Mouse (Mus musculus) urinary bladder, postnatal 4 days (tissue): ENCODE results near the gene Rfk.

Source experiments
- DNase-seq, 2 experiments: peaks; one replicate each; pipeline ENCODE4 v3.0.0; 2021 to 2022; ENCODE audit warnings: low spot score in 2 of 2

Rfk gene

DNA sequence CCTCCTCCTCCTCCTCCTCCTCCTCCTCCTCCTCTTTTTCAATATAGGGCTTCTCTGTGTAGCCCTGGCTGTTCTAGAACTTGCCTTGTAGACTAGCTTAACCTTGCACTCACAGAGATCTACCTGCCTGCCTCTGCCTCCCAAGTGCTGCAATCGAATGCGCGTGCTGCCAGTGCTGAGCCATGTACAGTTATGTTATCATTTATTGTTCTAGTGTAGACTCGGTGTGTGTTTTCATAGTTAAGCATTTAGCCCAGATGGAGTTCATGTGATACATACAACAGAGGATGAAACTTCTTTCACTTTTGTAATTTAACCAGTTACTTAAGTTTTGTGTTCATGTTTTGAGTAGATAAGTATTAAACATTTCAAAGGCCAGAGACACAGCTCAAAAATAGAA, 8.8 kb upstream of the Rfk start:
- DNase-seq = no peak

DNA sequence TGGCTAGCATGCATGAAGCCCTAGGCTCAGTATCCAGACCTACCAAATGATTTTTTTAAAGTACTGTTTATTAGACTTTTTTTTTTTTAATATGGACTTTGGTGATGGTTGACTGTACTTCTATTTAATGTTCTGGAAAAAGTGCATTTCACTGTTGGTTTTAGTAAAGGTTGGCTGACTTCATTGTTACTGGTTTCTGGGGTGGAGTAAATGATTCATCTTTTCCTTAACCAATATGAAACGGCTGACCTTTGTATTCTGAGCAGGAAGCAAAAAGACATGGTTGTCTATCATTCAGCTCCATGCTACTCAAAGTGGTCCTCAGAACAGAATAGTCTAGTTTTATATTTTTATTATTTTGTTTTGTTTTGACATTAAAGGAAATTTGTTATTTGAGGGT, 8.4 kb upstream of the Rfk start:
- no peak for DNase-seq

DNA sequence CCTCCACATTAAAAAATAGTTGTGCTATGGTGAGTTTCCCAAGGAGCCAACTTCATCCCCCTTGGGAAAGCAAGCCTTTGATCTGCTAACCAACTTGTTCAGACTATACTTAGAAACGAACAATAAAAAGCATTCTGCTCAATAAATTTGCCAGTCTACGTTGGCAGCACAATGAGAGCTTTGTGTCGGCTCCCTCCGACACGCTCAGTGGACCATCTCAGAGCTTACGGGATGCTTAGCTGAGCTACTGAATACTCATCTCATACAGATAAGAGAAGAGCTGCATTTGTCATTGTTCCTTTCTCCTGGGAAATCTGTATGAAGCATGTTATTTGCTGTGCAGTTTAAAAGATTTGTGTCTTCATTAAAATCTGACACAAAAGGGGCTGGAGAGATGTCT, 7.4 kb upstream of the Rfk start:
- DNase-seq = no peak

DNA sequence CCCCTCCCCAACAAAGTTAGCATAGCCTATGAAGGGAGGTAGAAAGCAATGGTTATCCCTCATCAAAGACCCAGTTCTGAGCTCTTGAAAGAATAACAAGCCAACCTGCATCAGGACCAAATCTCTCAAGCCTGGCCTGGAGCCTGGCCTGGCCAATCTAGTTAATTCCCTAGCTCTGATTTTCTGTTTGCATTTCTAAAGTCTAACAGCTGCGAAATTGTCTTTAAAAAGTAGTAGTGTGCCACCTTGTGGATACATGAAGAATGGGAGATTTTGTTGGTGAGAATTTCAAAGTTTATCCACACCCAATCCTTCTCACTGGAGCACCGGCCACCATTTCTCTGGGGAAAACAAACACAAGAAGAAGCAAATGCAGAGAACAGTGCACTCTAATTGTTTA, 5.4 kb upstream of the Rfk start:
- no peak for DNase-seq

DNA sequence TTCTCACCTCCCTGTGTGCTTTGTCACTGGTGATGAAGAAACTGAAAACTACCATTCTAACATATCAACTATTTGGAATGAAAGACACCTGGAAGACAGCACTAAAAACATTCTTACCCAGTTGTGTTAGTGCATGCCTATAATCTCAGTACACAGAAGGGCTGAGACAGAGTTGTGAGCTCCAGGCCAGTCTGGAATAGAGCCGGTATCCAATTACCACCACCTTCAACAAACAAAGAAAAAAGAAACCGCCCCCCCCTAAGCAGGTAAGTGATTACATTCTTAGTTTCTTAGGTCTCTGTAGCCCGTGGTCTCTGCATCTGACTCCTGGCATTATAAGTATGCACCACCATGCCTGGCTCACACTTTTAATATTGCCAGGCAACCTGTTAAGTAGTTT, 977 bp upstream of the Rfk start:
- no peak for DNase-seq

DNA sequence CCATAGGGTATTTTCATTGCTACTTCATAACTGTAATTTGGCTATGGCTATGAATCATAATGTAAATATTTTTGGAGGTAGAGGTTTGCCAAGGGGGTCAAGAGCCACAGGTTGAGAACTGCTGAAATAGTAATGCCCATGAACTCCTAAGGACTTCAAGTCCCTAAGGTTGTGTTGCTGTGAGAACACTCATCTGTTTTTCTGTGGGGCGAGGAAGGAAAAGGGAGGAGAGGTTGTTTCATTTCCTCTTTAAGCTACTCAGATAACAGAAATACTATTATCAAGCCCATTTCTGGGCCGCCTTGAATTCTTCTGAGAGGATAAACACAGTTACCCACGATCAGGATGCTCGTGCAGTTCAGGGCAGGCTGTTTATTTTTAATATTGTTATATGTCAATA, 3.0 kb downstream of the Rfk start:
- DNase-seq = no peak

DNA sequence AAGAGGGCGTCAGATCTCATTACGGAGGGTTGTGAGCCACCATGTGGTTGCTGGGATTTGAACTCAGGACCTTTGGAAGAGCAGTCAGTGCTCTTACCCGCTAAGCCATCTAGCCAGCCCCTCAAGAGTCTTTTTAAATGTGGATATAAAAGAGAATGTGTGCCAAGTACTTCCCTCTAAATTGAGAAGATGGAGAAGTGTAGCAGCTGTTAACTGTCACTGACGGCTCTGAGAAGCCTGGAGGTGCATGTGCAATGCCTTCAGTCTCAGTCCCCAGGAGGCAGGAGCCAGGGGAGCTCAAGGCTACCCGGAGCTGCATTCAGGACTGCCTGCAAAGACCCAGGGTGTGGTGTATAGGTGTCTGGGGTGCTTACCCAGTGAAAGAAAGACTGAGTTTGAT, 4.1 kb downstream of the Rfk start:
- DNase-seq = no peak

DNA sequence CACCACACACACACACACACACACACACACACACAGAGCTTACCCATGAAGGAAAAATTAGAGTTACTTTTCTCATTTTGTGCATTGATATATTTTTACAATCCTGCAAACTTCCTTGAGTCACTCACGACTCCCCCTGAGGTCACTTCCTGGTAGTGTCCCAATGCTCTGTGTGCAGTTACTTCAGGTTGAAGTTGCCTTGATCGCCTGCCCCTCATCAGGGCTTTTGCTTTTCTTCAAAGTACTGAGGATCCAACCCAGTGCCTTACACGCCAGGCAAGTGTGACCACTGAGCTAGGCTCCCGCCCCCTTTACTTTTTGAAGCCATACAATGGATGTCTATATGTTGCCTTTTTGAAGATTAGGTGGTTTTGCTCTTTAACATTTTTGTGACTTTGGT, 6.1 kb downstream of the Rfk start:
- DNase-seq = no peak

DNA sequence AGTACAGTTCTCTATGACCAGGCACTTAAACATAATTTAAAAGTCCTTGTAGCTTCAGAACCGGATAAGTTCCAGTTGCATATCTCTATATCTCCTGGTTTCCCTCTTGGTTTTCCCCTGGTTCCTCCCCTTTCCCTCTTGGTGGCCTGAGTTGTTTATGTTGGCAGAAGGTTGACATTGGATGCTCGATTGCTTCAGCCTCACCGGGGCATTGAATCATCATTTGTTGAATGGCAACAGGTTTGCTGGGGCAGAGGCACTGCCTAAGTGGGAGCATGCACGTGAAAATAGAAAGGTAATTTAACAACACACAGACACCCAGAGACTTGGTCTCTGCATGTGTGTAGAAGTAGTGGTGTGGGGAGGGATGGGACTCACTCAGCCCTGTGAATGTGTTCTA, 6.7 kb downstream of the Rfk start:
- DNase-seq = no peak

DNA sequence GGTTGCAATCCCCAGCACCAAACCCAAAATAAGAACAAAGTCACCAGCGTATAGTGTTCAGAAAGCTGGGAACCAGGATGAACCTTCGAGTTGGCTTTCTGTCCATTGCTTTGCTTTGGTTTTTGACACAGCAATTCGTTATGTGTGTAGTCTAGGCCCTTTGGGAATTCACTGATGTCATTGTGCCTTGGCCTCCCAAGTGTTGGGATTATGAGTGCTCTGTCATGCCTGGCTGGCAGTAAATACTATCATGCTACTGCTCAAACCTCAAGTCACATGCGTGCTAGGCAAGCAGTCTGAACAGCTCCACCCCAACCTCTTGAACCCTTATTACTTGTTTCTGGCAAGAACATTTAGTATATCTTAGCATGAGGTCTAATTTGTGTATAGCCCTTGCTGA, 9.3 kb downstream of the Rfk start:
- no peak for DNase-seq

DNA sequence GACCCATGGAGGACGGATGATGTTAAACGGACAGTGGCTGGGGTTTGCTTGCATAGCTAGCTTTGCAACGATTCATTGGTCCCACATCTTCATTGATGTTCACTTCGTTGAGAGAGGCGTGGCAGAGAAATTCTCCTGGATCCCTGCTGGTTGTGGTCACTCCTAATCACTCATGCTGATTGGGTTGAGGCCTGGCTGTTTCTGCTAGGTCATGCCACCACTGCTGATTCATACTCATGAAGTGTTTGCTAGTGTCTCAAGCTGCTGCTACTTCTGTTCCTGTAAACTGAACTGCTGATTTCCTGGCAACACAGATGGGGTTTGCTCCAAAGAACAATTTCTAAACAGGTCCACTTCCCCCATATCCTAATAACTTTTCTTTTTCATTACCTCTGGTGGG, 13.0 kb downstream of the Rfk start:
- DNase-seq = no peak

DNA sequence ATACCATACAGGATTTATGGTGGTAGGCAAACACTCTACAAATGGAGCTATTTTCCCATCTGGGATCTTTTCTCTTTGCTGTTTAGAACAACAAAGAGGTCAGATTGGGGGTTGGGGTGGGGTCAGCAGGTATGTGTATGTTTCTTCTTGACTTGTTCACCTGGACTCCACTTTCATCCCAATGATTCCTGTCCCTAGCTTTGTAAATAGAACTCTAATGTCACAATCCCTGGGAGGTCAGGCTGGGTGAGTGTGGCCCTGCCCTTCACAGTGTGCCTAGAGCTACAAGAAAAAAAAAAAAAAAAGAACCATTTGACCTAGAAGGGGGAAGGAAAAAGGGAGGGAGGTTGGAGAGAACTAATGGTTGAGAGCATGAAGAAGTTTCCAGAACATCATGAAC, 14.7 kb downstream of the Rfk start:
- DNase-seq = no peak

DNA sequence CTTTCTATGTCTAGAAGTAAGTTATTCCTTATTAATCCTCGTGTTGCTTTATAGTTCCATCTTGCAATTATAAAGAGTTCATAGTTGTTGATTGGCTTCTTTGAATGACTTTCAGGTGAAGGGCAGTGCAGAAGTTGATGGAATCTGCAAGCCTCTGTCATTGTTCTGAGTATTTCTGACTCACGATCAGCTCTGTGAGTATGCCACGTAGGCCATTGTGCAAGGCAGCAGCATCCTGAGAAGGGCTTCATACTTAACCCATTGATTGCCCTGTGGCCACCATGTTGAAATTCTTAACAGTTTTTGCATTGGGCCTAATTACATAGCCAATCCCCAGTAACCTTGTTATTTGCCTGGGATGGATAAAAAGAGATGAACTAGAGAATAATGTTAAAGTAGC, 15.5 kb downstream of the Rfk start:
- DNase-seq = no peak

DNA sequence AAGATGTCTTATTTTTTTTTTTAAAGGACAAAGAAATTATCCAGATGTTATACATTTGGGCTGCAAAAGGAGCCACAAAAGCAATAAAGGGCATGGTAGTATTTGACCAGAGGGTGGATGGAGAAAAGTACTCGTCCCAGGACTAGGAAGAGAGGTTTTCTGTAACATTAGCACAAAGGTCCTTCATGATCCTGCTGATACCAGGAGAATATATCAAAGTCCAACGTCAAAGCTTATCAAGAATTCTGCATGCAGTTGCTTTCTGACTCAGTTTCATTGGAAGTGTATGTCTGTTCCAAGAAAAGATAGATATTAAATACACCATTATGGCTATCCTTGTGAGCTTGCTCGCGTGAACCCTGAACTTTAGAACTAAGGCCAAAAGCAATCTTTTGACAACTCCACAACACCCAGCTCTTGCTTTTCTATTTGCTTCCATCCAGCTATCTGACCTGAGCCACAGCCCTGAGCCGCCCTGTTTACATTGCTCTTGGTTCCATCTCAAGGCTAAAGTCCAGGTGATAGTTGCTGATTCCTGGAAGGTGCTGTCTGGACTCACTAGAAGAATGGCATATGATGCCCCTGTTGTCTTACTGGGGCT, 16.7 kb downstream of the Rfk start:
- no peak for DNase-seq

DNA sequence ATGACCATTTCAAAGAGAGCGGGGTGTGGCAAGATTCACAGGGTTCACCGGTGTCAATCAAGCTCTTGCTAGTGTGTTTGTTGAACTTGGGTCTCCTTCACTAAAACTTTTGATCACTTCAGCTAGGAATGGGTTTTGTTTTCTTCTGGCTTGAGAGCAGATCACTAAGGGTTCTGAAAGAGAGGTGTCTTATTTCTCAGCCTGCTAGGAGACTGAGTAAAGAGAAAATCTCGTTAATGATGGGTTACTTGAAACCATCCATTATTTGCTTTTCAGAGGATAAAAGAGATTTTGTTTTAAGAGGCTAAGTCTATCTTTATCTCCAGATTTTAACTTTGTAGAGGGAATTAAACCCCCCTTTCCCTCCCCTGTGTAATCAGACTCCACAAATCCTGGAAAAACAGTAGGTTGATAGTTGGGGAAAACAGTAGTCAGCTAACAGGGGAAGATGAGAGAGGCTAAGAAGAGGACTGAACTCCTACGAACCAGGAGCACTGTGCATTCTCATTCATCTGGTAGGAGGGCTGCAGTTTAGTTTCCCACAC, 19.1 kb downstream of the Rfk start:
- no peak for DNase-seq

DNA sequence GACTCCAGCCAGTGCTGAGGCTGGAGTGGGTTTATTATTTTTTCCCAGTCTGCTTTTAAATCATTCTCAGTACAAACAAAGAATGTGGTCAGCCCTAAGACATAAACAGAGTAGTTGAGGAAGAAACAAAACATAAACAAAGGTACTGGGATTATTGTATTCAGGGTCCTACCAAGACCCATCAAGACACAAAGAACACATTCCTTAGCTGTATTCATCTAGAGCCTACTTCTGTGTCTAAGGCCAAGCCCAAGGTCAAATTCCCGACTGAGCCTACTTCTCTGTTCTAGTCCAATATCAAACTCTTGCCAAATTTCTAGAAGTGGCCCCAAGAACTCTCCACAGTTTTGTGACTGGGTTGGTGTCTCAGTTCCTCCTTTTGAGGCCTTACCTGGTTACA, 24.0 kb downstream of the Rfk start:
- DNase-seq = no peak

DNA sequence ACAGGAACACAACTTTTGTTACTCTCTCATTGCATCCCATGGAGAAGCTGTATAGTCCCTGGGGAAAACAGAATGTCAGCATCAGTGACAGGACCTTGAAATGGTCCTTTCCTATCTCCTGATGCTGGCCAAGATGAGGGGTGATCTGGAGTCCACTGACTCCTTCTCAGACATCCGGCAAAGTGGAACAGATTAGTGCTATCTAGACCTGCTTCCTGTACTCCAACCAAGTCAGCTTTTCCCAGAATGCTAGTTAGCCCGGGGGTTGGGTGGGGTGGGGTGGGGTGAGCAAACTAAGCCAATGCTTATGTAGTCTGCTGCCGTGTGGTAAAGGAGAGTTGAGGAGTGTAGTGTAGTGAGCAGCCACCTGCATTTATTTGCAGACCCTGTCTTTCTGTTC, 29.5 kb downstream of the Rfk start:
- no peak for DNase-seq

DNA sequence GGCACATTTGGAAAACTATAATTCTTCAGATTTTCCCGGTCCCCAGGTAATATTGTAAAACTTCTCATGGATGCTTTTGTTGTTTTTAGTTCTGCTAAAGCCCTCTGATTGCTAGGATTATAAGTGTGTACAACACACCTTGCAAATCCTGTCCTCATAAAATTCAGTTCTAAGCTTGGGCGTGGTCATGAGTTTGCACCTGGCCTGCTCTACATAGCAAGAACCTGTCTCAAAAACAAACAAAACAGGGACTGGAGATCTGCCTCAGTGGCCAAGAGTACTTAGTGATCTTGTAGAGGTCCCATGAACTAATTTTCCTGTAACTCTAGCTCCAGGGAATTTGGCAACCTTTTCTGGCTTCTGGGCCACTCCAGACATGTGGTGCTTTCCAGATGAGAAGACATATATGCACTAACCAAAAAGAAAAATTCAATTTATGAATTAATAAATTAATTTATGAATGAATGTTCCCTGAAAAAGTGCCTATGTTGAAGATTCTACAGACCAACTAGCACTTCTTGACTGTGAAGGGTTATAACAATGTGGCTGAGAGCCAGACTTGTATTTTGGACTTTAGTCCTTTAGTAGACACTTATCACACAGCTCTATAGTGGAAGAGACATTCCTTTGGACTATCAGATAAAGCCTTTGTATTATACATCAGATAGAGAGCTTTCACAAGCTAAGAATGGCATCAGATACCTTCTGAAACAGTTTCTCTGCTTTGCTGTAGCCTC, 34.1 kb downstream of the Rfk start:
- DNase-seq = no peak

DNA sequence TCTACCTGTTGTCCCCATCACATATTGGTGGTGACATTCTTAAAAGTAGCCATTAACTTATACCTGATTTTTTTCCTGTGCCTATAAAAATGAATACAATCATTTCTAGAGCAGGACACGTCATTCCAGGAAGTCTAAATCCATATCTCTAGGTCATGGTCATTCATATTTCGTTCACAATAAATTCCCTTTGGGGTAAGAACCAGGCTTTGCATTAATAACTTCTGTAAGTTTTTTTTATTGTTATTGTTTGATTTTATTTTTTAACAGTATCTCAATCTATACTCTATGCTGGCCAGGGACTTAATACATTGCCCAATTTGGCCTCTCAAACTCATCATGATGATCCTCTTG, 34.7 kb downstream of the Rfk start:
- DNase-seq = no peak

DNA sequence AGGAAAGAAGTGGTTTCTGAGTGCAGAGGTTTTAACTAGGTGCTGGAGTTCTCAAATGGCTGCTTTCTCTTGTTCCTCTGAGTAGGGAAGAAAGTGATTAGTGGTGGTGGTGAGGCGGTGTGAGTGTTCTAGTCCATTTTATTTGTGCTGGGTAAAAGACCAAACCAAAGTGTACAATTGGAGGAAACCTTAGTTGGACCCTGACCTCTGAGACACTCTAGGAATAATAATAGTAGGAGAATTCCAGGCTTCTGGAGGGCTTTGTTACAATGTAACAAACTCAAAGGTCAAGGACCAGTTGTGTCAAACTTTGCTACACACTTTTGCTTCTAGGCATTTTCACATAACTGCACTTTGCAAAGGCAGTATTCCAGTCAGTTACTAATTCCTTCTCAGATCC, 42.8 kb downstream of the Rfk start:
- no peak for DNase-seq

DNA sequence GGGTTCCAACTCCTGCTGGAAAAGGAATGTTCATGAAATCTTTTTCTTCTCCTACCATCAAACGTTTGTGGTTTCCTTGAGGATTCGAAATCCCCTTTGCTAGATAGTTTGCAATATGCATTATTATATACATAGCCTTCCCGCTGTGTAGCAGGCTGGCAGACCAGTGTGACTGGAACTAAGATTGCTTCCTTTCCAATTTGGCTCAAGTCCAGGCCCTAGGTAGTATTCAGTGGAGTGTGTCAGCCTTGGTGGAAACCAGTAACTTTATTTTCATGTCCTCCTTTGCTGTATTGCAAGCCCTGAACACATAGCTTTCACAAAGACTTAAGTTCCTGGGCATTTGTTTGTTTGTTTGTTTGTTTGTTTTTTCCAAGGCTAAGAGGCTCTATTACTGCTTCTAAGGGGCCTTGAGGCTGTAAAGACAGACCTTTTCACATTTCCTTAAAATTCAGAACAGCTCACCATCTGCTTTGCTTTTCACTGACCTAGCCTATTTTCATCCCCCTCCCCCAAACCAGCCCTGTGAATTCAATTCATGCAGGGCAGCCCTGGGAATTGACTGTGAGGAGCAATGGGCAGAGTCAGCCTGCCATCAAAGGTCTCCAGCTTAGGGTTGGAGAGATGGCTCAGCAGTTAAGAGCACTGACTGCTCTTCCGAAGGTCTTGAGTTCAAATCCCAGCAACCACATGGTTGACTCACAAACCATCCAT, 45.8 kb downstream of the Rfk start:
- no peak for DNase-seq

DNA sequence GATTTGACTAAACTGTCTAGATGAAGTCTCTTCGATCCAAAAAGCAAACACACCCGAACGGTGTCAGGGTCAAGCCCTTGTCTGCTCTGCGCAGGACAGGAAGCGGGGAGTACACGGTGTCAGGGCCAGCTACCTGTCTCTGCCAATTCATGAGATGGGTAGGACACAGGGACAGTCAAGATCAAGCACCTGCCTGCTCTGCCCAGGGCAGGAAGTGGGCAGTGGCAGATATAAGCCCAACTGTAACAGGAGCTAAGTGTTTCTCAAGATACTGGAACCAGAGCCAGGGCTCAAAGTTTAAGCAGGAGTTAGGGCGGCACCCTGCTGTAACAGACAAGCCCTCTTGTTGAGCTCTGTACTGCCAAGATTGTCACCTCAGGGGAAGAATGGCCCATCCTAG, 49.7 kb downstream of the Rfk start:
- DNase-seq = no peak
